Mouse (Mus musculus) liver, embryonic 14.5 days (tissue): ENCODE data around the gene Cnot2.

ENCODE experiments used
- CTCF ChIP-seq: IDR thresholded peaks from 2 replicates; pipeline ENCODE4 v1.5.1; 2016; ENCODE audit warnings: antibody characterized with exemption, low read depth, control low read depth
- EP300 ChIP-seq: IDR thresholded peaks from 2 replicates; pipeline ENCODE4 v1.6.1; 2016; ENCODE audit warnings: antibody characterized with exemption, low read depth

DNA sequence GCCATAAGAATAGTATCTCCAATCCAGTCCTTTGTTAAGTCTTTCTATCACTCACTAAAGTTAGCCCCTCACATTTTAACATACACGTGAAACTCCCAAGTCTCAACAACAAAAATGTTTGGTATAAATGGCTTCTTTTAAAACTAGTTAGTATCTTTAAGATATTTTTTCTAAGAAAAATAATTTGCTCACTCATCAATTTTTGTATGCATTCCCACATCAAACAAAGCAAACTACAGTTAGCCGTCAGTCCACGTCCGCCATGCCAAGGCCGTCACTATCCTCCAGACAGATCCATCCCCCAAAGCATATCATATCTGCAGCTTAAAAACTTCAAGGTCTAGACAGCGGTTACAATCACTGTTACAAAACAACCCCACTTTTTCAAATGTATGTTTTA, 65.7 kb downstream of the Cnot2 start:
- TF ChIP-seq EP300 (no peak), CTCF (no peak)
